Mouse (Mus musculus) limb, embryonic 11.5 days (tissue): ENCODE data around the gene Samd14. TPM values are rescaled to one million over a fixed set of nuclear protein-coding genes. Genes with fewer than 3 reads are reported as not detected.
"Not testable (repeated sequence)": the region's sequence is repeated elsewhere in the genome, so short reads cannot be mapped to it uniquely, and the experiment has no call there.

Experiments
- ATAC-seq: fragments of 200-750 bp; cut with Nextera tagmentation; 2 replicates; pipeline ENCODE4 v1.8.0; 2017; ENCODE audit warnings: low read depth; ENCODE audit not compliant: insufficient number of reproducible peaks, low FRiP score, low TSS enrichment
- DNase-seq: peaks from one replicate; pipeline ENCODE4 v3.0.0-alpha.2; 2015; ENCODE audit warnings: low spot score
- H3K27ac ChIP-seq: fragments of 300-500 bp; sonication (generic); replicated peaks from 2 replicates; pipeline ENCODE4 v1.5.1; 2014; ENCODE audit warnings: low read depth, mild to moderate bottlenecking, low read length
- H3K27me3 ChIP-seq: fragments of 300-500 bp; sonication (generic); 2 replicates; pipeline ENCODE4 v1.6.1; 2014; ENCODE audit warnings: mild to moderate bottlenecking, low read length, mixed read lengths; ENCODE audit not compliant: control insufficient read depth, insufficient read depth
- H3K36me3 ChIP-seq: fragments of 300-500 bp; sonication (generic); 2 replicates; pipeline ENCODE4 v1.6.1; 2014; ENCODE audit warnings: mild to moderate bottlenecking, low read length, moderate library complexity, mixed read lengths; ENCODE audit not compliant: control insufficient read depth, insufficient read depth
- H3K4me1 ChIP-seq: fragments of 300-500 bp; sonication (generic); 2 replicates; pipeline ENCODE4 v1.6.1; 2014; ENCODE audit warnings: low read length, mixed read lengths; ENCODE audit not compliant: control insufficient read depth, insufficient read depth
- H3K4me2 ChIP-seq: fragments of 300-500 bp; sonication (generic); 2 replicates; pipeline ENCODE4 v1.6.1; 2014; ENCODE audit warnings: low read depth, mild to moderate bottlenecking, moderate library complexity; ENCODE audit not compliant: severe bottlenecking
- H3K4me3 ChIP-seq: fragments of 300-500 bp; sonication (generic); 2 replicates; pipeline ENCODE4 v1.5.1; 2014; ENCODE audit warnings: low read depth, low read length
- H3K9ac ChIP-seq: fragments of 300-500 bp; sonication (generic); 2 replicates; pipeline ENCODE4 v1.6.1; 2014; ENCODE audit warnings: mild to moderate bottlenecking, low read length
- H3K9me3 ChIP-seq: fragments of 300-500 bp; sonication (generic); 2 replicates; pipeline ENCODE4 v1.6.1; 2016; ENCODE audit warnings: low read length; ENCODE audit not compliant: control insufficient read depth
- WGBS: fragments of 180-500 bp; shearing (Covaris S2); extraction: QIAGEN DNeasy Blood & Tissue Kit; methylation state at CpG from one replicate; pipeline ENCODE4 v1.1.7; 2014; 5-methylcytosine and 5-hydroxymethylcytosine counted together
- polyA plus RNA-seq: library from polyadenylated mRNA; unstranded; fragments of >200 nt; fragmentation: Nextera tagmentation; extraction: Ambion mirVana; gene quantifications from 2 replicates; pipeline ENCODE4 v1.2.1, GENCODE M21; 2014

Samd14 gene
- 34.1 and 35.6 TPM in 2 replicates for polyA plus RNA-seq

DNA sequence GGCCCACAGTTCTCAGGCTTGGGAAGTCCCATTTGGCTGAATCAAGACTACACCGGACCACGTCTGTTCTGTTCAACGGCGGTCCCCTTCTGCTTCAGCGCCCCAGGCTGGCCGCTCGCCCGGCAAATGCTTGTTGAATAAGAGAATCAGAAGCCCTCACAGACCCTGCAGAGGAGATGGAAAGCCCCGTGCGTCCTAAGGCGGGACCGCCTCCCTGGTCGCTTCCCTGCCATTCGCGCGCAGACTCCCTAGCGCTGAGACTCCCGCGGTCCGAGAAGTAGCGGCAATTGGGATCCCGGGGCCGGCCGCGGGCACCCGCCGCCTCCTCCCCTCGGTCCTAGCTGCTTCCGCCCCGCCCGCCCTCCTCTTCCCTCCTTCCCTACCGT lies at the start of gene Samd14:
Samd14 (plus strand) TSS at position 251 of the 386 bp plus-strand sequence.
- Histone ChIP-seq H3K27me3 (no peaks in the 10 kb centered on the region), H3K27ac (peak within 1 kb of the TSS; percentile 89), H3K4me2 (peak within 1 kb of the TSS; percentile 78), H3K9ac (peak within 1 kb of the TSS; percentile 93), H3K36me3 (peaks cover 7% of the 10 kb centered on the region; the same call in 1 of the 2 replicates), H3K9me3 (no peaks in the 10 kb centered on the region), H3K4me3 (peak within 1 kb of the TSS; percentile 86), H3K4me1 (peaks cover 31% of the 10 kb centered on the region)
- peak; percentile 64 for ATAC-seq
- DNase-seq: peak; percentile 82
- WGBS: under 1% methylated on average over 30 of the region's 32 CpGs

DNA sequence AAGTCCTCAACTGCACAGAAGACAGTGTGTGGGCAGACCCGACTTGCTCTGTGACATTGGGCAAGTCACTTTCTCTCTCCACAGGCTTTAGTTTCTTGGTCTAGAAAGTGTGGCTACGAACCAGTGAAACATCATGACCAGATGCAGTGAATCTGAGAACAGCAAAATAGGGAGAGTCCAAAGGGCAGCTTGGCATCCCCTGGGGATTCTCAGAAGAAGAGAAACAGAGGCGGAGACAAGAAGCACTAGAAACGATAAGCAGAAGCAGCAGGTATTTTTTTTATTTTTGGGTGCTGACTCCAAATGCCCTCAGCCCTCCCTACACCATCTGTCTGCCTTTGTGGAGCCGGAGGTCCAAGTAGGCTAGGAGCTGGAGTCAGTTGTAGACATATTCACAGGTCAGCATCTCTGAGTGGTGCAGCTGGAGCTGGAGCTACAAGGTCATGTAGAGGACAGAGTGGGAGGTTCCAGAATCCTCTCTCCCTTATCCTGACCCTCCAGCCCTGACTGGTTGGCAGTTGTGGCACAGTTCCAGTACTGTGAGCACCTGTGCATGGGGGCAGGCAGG lies 47.1 kb upstream of the Samd14 start:
- Histone ChIP-seq H3K27ac (no peak overlapping the region), H3K9me3 (no peaks in the 10 kb centered on the region), H3K36me3 (no peaks in the 10 kb centered on the region), H3K4me3 (no peak overlapping the region), H3K27me3 (no peaks in the 10 kb centered on the region), H3K4me1 (peaks cover 8% of the 10 kb centered on the region; the same call in 1 of the 2 replicates), H3K9ac (no peak overlapping the region), H3K4me2 (no peak overlapping the region)
- WGBS: 82% methylated on average over 5 of the region's 5 CpGs
- no peak for ATAC-seq
- no peak for DNase-seq

DNA sequence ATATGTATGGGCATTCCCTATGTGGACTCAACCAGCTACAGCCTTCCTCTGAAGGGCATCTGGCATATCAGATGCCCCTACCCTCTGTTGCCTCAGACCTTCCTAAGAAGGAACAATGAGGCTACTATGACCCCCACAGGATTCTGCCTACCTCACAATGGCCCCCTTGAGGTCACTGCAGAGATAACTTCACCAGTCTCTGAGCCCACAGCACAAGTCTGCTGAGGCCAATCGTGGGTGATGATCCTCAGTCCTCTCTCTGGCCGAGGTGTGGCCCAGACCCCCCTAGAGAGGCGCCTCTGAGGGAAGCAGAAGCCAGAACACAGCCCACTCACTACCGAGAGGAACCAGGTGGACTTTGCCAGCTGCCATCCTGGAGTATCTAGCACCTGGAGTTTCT lies 42.3 kb upstream of the Samd14 start, which contains the start of gene Hils1:
Hils1 (plus strand) TSS at position 175 of the 400 bp plus-strand sequence.
- WGBS: 51% methylated on average over 4 of the region's 4 CpGs
- Histone ChIP-seq H3K27me3 (no peaks in the 10 kb centered on the region), H3K4me1 (no peaks in the 10 kb centered on the region), H3K4me3 (no peak within 1 kb of the TSS), H3K9ac (no peak within 1 kb of the TSS), H3K27ac (no peak within 1 kb of the TSS), H3K4me2 (no peak within 1 kb of the TSS), H3K9me3 (no peaks in the 10 kb centered on the region), H3K36me3 (no peaks in the 10 kb centered on the region)
- ATAC-seq (no peak), DNase-seq (no peak)

DNA sequence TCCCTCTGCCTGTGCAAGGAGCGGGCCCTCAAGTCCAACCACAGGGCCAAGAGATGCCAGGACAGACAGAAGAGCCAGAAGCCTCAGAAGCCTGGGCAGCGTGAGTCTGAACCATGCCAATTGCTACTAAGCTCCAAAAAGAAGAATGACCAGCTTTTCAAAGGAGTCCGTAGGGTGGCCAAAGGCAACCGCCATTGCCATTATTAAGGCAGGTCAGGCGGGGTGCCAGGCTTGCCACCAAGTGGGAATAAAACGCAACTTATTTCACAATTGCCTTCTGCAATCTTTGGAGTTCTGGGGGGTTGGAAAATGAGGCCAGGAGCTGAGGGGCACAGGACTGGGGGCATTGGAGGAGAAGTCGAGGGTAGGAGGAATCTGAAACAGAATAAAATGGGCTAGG lies 41.5 kb upstream of the Samd14 start:
- H3K4me2 ChIP-seq: no peak overlapping the region
- no peak for DNase-seq
- H3K27me3 ChIP-seq: no peaks in the 10 kb centered on the region
- H3K27ac ChIP-seq: no peak overlapping the region
- no peaks in the 10 kb centered on the region for H3K9me3 ChIP-seq
- no peak overlapping the region for H3K4me3 ChIP-seq
- ATAC-seq: no peak
- no peak overlapping the region for H3K9ac ChIP-seq
- H3K4me1 ChIP-seq: no peaks in the 10 kb centered on the region
- WGBS: 86% methylated on average over 7 of the region's 7 CpGs
- H3K36me3 ChIP-seq: no peaks in the 10 kb centered on the region

DNA sequence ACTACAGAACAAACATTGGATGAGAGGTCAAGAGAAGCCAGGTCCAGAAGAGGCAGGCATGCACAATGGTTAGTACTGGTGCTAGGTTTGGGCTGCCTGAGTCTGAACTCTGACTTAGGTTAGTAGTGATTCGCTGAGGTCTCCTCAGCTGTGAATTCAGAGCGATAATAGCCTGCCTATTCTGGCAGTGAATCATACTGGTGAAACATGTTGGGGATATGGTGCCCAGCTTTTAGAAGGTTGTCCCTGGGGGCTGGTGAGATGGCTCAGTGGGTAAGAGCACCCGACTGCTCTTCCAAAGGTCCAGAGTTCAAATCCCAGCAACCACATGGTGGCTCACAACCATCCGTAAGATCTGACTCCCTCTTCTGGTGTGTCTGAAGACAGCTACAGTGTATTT lies 40.0 kb upstream of the Samd14 start:
- DNase-seq, ATAC-seq, H3K4me1 ChIP-seq, H3K9me3 ChIP-seq, H3K4me2 ChIP-seq, H3K9ac ChIP-seq, H3K27ac ChIP-seq, H3K4me3 ChIP-seq, H3K27me3 ChIP-seq, H3K36me3 ChIP-seq: not testable (repeated sequence)
- 98% methylated on average over 4 of the region's 4 CpGs for WGBS

DNA sequence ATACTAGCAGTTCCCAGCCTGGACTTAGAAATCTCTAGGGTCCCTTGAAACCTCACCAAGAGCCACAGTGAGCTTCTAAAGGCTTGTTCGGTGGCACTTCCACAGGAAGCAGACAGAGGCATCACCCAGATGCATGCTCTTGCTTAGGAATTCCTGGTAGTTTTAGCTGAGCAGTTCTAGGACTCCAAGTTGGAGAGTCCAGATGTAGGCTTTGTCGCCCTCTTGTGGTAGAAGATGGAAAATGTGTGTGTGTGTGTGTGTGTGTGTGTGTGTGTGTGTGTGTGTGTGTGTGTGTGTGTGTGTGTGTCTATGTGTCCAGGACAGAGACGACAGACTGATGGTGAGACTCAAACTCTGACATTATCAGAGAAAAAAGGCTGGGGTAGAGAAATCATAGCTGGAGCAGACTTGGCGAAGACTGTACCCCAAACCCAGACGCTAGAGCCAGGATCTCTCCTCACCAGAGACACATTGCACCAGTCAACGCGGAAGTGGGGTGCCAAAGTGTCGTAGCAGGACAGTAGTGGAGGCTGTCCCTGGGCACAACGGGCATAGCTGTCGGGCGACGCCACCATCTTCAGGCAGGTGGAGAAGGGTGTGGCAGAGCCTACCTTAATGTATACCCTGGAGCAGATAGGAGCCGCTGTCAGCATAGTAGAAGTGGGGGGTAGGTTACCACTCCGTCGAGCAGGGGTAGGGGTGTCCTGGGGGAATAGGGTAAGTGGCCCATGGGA lies 39.3 kb upstream of the Samd14 start:
- Histone ChIP-seq H3K9me3 (no peaks in the 10 kb centered on the region), H3K4me2 (no peak overlapping the region), H3K27me3 (no peaks in the 10 kb centered on the region), H3K27ac (no peak overlapping the region), H3K9ac (no peak overlapping the region), H3K4me3 (no peak overlapping the region), H3K4me1 (no peaks in the 10 kb centered on the region), H3K36me3 (no peaks in the 10 kb centered on the region)
- no peak for ATAC-seq
- DNase-seq: peak; percentile 80
- WGBS: 66% methylated on average over 15 of the region's 15 CpGs

DNA sequence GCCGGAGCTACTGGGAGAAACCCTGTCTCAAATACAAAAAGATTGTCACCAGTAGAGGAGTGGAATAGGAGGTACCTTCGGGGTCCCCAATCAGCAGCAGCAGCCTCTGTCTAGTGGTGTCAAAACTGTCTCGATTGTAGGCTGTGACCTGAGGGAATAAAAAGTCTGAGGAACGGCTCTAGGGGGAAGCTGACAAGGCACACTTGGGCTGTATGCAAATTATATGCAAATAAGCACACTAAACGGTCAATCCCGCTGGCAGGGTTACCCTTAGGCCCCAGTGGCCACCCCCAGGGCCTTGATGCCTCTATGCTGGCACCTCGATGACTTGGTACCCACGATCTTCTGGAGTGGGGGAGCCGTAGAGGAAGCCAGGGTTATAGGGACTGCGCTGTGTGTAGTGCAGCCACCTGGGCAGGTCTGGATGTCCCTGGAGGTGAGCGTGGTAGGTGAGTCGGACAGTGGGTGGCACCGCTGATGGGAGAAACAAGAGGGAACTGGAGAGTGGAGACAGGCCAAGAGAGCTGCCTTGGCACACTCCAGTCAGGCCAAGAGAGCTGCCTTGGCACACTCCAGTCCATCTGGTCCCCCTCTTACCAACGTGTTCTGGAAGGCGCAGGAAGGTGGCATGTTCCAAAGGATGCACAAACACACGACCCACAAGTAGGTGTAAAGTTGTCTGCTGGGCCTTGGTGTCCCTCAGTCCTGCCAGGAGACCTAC lies 37.6 kb upstream of the Samd14 start:
- no peak overlapping the region for H3K4me3 ChIP-seq
- H3K9me3 ChIP-seq: no peaks in the 10 kb centered on the region
- DNase-seq: no peak
- H3K27ac ChIP-seq: no peak overlapping the region
- H3K9ac ChIP-seq: no peak overlapping the region
- no peaks in the 10 kb centered on the region for H3K27me3 ChIP-seq
- H3K4me2 ChIP-seq: no peak overlapping the region
- ATAC-seq: no peak
- 64% methylated on average over 16 of the region's 16 CpGs for WGBS
- no peaks in the 10 kb centered on the region for H3K4me1 ChIP-seq
- no peaks in the 10 kb centered on the region for H3K36me3 ChIP-seq

DNA sequence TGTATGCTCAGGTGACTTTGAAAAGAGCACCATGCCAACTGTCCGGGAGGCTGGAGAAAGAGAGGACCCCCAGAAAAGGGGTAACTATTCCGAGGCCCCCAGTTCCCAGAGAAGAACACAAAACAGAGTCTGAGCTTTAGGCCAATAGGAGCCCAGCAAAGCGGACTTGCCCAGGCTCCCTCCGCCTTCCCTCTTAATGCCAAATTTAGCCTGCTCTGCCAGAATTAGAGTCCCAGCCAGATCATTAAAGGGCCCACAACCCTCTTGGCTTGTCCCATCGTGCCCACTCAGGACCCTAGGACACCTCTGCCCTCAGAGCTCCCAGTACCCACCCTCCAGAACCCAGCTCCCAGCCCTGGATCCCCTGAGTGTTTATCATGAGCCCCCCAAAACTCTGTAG lies 36.8 kb upstream of the Samd14 start:
- Histone ChIP-seq H3K4me2 (no peak overlapping the region), H3K4me3 (no peak overlapping the region), H3K36me3 (no peaks in the 10 kb centered on the region), H3K9me3 (no peaks in the 10 kb centered on the region), H3K4me1 (no peaks in the 10 kb centered on the region), H3K9ac (no peak overlapping the region), H3K27me3 (no peaks in the 10 kb centered on the region), H3K27ac (no peak overlapping the region)
- DNase-seq (no peak), ATAC-seq (no peak)
- 70% methylated on average over 5 of the region's 5 CpGs for WGBS
